Mouse (Mus musculus): Measurements from ENCODE around the gene Tnfrsf25.

Gene Tnfrsf25

DNA sequence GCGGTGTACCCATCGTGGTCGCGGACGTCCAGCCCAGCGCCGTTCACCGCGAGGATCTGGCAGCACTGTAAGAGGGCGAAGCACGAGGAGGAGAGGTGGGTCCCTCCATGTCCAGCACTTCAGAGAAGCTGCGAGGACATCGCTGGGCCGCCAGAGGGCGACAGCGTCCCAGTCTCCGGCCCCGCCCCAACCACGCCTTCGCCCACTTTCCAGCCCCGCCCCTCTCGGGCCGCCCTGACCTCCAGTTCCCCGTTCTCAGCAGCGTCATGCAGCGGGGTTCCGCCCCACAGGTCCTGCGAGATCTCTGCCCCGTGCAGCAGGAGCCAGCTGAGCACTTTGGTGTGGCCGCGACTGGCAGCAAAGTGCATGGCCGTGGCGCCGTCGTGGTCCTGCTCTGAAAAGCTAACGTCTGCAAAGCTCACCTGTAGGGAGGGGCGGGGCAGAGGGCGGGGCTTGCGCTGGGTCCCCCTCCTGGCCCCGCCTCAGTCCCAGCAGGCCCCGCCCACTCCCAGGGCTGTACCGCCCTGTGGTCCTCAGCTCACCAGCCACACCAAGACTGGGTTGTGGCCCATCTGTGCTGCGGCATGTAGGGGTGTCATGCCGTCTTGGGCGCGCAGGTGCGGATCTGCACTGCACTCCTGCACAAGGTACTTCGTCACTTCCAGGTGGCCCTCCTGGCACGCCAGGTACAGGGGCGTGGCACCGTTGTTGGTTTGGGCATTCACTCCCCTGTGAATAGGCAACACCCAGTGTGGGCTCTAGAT lies 22.9 kb downstream of the Tnfrsf25 start:
- intact Hi-C loops (cut with DNase I) = loop anchor here (5.0 kb wide), 1 partner anchor 36 kb away; no protein-coding TSS in a partner anchor

DNA sequence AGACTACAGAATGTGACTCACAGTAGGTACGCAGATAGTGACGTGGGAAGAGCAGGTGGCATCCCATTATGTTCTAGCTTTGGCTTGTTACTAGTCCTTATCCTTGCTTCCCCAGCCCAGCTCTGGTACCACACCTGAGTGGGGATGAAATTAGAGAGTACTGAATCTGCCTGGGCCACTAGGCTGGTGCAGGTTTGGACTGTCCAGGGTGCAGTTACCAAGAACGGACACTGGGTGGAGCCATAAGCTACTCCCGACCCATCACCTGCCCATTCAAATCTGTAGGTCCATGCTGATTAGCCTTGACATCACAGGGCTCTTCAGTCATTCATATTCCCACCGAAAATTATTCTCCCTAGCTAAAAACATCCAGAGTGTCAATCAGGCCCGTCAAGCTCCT lies 24.7 kb downstream of the Tnfrsf25 start:
- intact Hi-C loops (cut with DNase I) = no loop called here

DNA sequence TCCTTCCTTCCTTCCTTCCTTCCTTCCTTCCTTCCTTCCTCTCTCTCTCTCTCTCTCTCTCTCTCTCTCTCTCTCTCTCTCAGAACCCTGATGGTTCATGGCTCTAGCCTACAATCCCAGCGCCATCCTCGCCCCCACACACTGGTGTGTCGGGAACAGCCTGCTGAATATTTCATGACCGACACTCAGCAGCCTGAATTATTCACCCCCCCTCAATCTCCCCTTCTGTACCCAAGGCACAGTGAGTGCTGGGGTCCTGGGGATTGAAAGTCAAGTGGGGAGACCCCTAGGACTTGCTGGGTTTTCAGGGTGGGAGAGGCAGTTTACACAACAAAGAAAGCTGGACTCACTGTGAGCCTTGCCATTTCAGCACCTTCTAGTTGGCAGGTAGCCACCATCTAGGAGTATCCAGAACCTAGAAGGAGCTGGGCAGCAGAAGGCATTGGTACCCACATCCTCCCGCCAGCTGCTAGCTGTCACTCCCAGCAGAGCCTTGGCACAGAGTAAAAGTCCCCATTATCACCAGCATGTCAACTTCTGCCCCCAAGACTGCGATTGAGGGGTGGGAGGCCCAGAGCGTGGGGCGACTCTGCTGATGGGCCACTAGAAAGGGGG lies 25.9 kb downstream of the Tnfrsf25 start:
- intact Hi-C loops (cut with DNase I) = no loop called here

DNA sequence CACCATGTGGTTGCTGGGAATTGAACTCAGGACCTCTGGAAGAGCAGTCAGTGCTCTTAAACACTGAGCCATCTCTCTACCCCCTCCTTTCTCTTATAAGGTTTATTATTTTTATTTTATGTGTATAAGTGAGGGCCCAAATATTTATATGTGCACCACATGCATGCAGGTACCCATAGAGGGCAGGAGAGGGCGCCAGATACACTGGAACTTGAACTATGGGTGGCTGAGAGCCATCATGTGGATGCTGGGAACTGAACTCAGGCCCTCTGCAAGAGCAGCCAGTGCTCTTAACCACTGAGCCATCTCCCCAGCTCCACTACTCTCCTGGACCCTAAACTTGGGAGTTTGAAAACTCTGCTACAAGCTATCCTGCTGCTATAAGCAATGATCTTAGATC lies 27.9 kb downstream of the Tnfrsf25 start:
- intact Hi-C loops (cut with DNase I) = no loop called here

DNA sequence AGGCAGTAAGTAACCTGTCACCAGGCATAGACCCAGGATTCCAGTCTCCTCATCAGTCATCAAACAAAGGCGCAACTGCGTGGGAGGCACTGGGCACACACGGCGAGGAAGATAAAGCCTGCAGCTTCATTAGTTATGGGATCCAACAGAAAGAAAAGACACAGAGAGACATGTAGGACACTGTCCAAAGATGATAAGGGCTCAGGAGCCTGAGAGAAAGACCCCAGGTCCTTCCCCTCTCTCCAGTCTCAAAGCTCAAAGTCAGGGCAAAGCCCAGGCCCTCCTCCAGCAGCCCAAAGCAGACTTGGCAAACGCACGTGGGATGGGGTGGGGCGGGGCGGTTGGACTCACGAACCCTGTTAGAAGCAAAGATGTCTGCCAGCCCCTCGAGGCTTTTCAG lies 29.7 kb downstream of the Tnfrsf25 start:
- intact Hi-C loops (cut with DNase I) = no loop called here

DNA sequence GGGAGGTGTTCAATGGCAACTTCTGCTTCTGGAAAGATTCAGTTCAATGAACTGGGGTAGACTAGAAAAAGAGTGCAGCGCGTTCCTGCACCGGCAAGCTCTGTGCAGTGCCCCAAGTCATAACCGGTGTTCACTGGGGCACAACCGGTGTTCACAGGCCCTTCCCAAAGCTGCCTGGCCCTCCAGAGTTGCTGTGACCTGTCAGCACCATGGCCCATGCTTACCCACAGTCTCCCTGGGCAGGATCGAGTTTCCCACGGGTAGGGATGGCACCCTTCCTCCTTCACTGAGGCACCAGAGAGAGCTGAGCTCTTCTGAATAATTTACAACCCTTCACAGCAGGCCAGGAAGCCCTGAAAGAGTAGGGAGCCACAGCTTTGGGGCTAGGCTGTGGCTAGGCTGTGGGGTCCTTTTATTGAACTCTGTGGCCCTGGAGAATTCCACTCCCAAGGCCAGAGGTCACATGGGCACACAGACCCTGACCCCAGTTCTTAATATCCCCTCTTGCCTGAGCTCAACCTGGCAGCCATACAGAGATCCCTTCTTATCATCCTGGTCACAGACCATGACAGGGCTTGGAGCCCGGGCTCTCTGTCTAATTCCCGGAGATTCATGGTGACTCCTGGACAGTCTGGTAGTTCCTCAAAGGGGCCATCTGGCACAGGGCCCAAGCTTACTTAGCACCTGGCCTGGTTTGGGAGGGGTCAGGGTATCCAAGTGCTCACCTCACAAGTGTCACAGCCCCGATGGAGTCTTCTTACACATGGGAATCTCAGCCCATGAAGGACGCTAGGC lies 30.5 kb downstream of the Tnfrsf25 start:
- intact Hi-C loops (cut with DNase I) = no loop called here

DNA sequence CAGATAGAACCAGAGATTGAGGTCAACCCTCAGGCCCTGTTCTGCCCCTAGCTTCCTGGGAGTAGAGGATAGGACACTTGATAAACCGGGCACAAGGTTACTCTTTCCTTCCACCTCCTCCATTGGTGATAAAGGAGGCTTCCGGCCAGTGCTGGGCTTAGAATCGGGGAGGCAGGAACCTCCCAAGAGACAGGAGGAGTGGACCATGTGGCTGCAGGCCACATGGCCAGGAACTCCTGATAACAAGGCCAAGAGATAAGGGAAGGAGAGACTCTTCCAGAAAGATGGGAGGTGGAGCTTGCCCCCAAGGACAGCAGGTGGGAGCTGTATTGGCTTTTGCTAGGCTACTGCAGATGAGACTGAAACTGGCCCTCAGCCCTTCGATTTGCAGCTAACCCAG lies 34.8 kb downstream of the Tnfrsf25 start:
- intact Hi-C loops (cut with DNase I) = no loop called here

DNA sequence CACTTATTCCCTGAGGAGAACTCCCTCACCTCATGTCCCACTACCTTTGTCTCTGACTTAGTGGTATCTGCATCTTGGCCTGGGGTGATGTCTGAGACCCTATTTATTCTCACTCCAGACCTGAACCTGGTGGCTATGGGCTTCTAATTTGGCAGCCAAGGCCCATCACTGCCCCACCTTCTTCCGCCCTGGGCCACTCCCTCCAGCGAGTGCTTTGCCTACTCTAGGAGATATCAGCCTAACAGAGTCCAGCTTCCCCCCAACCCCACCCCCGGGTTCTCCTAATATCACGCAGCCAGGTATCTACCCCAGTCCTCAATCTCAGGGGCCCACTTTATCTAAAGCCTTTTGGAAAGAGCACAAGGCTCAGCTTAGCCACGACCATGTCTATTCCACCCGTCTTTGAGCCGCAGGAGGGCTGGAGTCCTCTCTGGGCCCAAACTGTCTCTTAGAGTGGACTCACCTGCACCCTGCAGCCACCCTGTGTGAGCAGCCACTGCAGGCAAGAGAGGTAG lies 35.8 kb downstream of the Tnfrsf25 start:
- intact Hi-C loops (cut with DNase I) = no loop called here

DNA sequence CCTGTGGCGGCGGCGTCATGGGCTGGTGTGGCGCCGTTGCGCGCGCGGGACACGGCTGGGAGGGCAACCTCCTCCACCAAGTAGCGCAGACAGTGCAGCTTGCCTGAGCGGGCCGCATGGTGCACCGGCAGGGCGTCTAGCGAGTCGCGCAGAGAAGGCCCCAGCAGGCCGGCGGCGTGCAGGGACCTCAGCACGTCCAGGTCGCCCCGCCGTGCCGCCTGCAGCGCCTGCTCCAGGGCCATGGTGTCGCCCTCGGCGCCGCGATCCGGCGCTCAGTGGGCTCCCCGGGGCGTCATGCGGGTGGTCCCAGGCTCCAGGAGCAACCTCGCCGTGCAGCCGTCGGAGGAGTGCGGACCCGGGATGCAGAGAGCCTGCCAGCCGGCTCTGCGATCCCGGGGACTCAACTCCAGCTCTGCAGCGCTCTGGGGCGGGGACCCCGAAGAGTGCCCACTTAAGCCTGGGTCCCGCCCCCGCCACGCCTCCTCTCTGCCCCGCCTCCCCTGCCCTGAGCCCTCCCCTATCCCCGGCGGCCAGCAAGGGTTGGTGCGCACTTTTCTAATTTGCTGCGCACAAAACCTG lies 36.3 kb downstream of the Tnfrsf25 start, which contains the start of gene Espn:
Gene Espn, minus strand, starts transcription at position 406 of the 579 bp plus-strand sequence.
- intact Hi-C loops (cut with DNase I) = no loop called here

DNA sequence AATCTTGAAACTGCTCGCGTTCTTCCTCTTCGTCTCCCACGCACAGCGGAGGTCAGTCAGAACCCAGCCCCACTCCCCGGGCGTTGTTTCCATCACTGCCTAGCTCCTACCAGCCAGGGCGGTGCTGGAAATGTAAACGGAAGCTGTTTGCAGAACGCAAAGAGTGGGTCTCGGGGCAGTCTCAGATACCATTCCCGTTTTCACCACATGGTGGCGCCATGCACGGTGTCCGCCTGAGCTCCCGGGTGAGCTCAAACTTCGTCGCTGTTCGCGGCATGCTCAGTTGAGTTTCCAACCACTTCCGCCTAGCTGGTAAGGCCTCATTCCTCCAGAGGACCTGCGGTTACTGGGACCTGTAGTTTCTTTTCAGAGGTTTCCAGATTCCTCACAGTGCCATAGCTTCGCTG lies 38.0 kb downstream of the Tnfrsf25 start:
- intact Hi-C loops (cut with DNase I) = no loop called here

DNA sequence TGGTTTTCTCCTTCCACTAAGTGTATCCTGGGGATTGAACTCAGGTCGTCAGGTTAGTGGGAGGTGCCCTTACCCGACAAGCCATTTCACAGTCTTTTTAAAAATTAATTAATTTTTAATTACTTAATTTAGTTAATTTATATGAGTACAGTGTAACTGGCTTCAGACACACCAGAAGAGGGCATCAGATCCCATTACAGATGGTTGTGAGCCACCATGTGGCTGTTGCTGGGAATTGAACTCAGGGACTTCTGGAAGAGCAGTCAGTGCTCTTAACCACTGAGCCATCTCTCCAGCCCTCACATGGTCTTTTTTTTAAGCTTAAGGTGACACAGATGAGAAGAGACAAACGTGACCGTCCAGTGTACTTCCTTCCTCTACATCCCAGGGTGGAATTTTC lies 39.3 kb downstream of the Tnfrsf25 start:
- intact Hi-C loops (cut with DNase I) = no loop called here

DNA sequence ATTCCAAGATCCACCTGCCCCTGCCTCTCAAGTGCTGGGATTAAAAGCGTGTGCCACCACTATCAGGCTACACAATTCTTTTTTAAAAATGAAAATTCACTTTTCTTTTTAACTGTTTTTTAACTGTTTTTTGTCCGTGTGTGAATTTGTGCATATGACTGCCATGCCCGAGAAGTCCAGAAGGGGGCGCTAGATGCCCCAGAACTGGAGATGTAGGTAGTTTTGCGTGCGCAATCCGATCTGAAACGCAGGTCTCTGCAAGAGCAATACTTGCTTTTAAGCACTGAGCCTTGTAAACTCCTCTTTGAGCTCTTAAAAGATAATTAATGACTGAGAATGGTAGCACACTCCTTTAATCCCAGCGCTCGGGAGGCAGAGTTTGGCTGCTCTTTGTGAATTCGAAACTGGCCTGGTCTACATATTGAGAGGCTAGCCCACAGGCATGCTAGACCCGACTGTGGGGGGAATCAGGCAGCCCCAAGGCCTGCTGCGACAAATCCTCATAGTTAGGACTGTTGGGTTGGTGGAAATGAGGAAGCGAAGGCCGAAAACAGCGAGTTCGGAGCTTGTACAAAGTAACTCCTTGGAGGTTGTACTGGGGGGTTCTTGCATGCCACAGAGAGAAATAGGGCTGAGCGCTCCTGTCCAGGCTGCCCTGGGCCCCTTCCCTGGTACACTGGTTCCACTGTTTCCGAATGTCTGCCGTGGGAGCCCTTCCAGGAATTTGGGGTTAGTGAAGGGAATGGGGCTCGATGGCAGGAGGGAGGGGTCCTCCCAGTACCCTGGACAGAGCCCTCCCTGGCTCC lies 42.2 kb downstream of the Tnfrsf25 start:
- intact Hi-C loops (cut with DNase I) = no loop called here

DNA sequence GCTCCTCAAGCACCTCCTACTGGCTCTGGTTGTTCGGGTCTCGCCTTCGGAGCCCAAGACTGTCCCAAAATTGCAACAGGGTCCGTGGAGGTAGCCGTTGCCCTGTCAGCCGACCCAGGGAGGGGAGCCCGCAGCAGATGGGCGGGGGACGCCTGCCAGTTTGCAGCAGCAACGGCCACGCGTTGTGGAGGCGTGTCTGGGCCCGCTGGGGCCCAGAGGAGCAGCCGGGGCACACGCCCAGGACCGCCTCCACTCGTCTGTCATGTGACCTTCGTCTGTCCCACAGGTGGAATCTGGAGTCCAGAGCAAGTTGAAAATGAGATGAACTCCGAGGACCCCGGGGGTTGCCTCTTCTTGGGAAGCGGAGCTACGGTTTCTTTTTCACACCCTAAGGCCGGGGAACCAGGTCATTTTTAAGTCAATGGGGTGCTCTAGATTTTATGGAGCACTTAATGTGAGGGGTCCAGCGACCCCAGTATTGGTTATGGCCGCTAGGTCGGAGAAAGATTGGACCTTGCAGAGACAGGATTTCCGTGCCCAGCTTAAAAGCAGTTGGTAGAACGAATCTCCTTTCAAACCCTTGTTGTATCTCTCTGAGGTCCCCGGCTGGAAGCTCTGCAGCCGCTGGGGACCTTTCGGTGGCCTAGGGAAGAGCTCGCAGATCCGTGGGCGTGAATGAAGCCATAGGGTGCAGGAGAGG lies 43.0 kb downstream of the Tnfrsf25 start, which contains the start of gene Hes2:
Gene Hes2, plus strand, starts transcription at position 283 of the 700 bp plus-strand sequence.
- intact Hi-C loops (cut with DNase I) = no loop called here

DNA sequence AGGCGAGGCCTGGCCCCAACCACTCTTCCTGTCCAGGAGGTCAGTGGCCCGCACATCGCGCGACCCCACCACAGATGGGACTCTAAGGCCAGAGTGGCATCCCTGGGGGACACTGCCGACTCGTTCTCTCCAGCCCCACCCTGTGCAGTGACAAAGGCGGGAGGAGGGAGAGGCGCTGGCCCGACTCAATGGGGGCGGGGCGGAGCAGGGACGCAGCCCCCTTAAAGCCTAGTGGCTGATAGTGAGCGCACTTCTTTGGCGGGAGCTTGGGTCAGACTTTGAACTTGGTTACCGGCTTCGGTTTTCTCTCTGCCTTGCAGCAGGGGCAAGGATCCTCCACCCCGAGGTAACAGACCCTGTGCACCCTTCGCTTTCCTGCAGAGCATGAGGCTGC lies 43.5 kb downstream of the Tnfrsf25 start:
- intact Hi-C loops (cut with DNase I) = no loop called here

DNA sequence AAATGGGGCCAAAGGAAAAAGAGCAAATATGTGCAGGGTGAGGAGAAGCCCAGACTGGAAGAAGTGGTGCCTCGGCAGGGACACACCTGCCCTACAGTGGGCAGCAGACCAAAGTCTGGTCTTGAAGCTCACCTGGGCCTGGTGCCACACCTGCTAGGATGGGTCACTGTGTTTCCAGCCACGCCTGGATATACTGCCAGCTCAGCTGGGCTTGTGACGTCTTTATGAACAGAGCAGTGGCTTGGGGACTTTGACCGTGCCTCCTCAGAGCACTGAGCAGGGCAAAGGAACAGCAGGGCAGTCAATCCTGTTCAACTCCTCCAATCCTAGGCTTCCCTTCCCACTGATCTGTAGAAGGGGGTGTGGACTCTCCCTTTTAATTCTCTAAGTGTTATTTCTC lies 45.0 kb downstream of the Tnfrsf25 start:
- intact Hi-C loops (cut with DNase I) = no loop called here

DNA sequence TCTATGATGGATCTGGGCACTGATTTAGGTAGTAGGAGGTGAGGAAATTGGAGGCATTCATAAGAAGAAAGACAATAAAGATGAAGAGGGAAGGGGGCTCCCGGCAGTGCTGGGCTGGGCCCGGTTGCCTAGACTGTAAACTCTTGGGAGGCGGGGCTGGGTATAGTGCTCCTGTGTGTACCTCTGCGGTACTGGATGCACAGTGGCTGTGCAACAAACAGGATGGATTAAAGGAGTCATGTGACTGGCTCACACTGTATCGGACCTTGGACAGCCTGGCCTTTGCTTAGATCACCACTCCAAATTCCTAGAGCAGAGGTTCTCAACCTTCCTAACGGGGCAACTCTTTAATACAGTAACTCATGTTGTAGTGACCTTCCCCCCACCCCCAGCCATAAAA lies 45.9 kb downstream of the Tnfrsf25 start:
- intact Hi-C loops (cut with DNase I) = no loop called here

DNA sequence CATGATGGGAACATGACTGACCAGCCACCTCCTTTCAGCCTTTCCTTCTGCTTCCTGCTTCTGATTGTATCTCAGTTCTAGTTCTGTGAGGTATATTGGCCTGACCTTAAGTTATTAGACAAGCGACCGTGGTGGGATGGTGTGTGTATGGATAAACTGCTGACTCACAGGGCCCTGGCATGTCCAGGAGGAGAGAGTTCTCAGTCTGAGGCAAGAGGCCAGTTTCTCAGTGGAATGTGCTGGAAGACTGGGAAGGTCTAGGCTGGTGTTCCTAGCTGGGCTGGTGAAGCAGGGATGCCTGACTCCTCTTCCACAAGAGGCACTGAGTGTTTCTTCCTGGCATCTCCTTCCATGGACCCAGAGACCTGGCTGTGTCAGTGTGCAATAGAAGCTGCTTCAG lies 47.0 kb downstream of the Tnfrsf25 start:
- intact Hi-C loops (cut with DNase I) = no loop called here

DNA sequence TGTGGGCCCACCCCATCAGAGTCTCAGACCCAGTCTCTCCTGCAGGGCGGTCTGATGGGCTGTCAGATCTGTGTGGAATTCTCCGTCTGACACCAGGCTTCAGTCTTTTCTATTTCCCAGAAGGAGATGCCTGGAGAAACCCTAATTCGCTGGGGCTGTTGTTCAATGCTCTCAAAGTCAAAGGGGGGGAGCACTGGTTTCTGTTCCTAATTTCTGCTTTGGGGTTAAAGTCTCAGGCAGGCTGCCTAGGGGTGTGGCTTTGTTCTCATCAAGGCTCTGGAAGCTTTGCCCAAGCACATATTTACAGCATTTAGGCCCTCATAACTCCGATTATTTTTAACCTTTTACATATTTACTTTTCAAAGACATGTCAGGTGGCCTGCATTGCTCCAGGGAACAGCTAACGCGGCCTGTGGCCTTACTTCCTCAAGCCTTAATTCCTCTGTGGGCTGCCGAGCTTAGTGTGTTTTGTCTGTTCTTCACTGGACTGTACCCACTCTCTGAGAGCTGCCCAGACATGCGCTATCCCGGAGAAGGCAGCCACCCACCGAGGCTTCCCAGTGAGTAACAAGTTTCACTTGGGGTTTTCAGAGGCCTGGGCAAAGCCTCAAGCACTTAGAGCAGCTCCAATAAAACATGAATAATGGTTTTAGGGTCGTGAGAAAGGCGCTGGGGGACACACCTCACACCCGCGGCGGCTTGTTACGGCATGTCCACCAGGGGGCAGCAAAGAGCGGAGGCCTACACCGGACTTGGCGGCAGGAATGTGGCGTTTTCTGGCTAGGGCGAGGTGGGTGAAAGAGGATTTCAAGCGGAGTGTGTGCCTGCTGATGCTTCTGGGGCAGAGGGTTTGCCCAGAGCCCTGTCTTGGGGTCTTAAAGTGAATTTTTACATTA lies 49.5 kb downstream of the Tnfrsf25 start:
- intact Hi-C loops (cut with DNase I) = no loop called here

DNA sequence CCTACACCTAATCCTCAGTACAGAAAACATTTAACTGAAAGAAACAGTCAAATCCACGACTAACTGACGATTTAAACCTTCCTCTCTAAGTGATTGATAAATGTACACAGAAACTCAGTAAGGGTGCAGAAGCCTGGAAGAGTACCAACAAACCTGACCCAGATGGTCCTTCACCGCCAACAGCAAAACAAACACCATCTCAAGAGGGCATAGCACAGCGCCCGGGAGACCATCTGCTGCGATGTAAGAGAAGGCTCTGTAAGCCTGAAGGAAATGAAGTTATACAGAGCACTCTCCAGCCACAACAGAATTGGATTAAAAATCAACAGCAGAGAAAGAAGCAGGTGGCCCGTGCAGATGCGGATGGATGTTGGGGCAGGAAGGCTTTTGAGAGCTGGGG lies 52.3 kb downstream of the Tnfrsf25 start:
- intact Hi-C loops (cut with DNase I) = no loop called here

All from adrenal gland (tissue).